Mouse (Mus musculus) stomach, postnatal 0 days (tissue): ENCODE data around the gene Adk.

Source experiments
- CTCF ChIP-seq: IDR thresholded peaks from 2 replicates; pipeline ENCODE4 v1.5.1; 2016; ENCODE audit warnings: antibody characterized with exemption, low read depth, mild to moderate bottlenecking, moderate library complexity
- EP300 ChIP-seq: optimal IDR thresholded peaks from 2 replicates; pipeline ENCODE3; 2016; ENCODE audit warnings: antibody characterized with exemption

DNA sequence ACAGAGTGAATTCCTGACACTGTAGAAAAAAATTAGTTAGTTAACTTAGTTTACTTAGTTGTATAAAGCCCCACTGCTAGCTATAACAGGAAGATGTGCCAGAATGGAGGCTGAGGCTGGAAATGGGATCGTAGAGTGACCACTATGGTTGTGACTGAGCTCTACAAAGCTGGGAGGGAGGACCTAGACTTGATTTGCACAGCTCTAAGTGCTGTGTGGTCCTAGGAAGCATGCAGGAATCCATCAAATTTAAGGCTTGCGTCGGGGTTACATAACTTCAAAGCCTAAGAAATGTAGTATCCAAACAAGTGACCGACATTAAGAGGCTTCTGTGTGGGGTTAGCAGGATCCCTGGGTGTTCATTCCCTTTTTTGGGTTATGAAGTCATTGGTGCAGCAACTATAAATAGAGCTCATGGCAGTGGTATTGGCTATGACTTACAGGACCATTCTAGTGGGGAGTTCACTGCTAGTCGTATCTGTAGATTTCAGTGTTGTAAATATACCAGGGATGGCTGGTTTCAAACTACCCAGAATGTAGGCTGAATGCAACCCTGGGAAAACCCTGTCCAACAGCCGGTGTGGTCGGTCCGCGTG lies 410.8 kb downstream of the Adk start:
- no peak for TF ChIP-seq CTCF
- no peak for TF ChIP-seq EP300
